Comparison of ENCODE assay signal across 8 mouse cellular contexts in the genomic region with DNA sequence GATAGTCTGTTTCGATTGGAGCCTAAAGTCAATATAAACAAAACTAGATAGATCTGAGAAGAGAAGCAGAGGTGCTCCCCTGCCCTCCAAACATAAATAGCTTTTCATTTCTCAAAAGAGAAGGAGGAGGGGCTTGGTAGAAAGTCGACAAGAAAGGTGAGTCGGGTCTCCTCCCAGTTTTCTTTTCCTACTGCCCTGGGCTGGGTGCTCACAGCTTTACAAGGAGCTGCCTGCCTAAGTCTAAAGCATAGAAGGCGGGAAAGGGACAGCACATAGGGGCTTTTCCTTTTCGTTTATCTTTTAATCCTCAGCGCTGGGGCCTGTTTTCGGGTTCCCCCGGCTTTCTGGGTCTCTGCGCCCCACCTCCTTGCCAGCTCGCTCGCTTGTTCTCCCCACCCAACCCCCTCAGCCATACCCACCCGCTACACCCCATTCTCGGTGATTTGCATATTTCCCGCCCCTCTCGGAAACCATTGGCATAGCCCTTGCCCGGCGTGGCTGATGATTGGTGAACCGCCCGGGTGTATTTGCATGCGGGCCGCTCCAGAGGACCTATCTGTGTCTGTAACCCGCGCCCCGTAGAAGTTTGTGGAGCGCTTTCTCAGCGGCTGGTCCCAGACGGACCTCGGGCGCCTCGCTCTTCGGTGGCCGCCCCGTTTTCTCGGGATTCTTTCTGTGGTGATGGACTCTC. TPM values are rescaled to one million over a fixed set of nuclear protein-coding genes. Genes with fewer than 3 reads are reported as not detected.
DNase-seq lines count a peak whose midpoint lies in the region; ATAC-seq and TF ChIP-seq lines count a peak whose summit lies in the region.

Gene Abtb2, plus strand, starts transcription at position 579 of the 691 bp plus-strand sequence.

- WGBS in intestine, postnatal 0 days = under 1% methylated on average over 34 of the region's 34 CpGs
- under 1% methylated on average over 34 of the region's 34 CpGs for WGBS in midbrain, embryonic 10.5 days

- peaks cover 6% of the 10 kb centered on the region for H3K27me3 ChIP-seq in intestine, postnatal 0 days (replicated peaks; ENCODE audit: control insufficient read depth, insufficient read depth, low read length)
- peaks cover 63% of the 10 kb centered on the region for H3K27me3 ChIP-seq in midbrain, embryonic 10.5 days (ENCODE audit: low read depth, poor library complexity, severe bottlenecking)

- peaks cover 2% of the 10 kb centered on the region; the same call in 1 of the 2 replicates for H3K4me1 ChIP-seq in intestine, postnatal 0 days (replicated peaks; ENCODE audit: control insufficient read depth, insufficient read depth, low read length)
- peaks cover 58% of the 10 kb centered on the region for H3K4me1 ChIP-seq in midbrain, embryonic 10.5 days

- intact Hi-C loops in left cerebral cortex, postnatal 36 days (cut with DNase I) = loop anchor here (2.0 to 10.0 kb wide), 3 partner anchors 46 to 439 kb away; no protein-coding TSS in a partner anchor

- H3K27ac ChIP-seq in intestine, postnatal 0 days (ENCODE audit: low read depth, low read length) = peak within 1 kb of the TSS; percentile 71
- peak within 1 kb of the TSS; percentile 86 for H3K27ac ChIP-seq in midbrain, embryonic 10.5 days (replicated peaks)

- peak within 1 kb of the TSS; percentile 98 for H3K4me2 ChIP-seq in intestine, postnatal 0 days (replicated peaks; ENCODE audit: low read depth)

- H3K36me3 ChIP-seq in intestine, postnatal 0 days (ENCODE audit: control insufficient read depth, insufficient read depth) = no peaks in the 10 kb centered on the region
- H3K36me3 ChIP-seq in midbrain, embryonic 10.5 days = no peaks in the 10 kb centered on the region

- no peak for TF ChIP-seq CTCF in intestine, postnatal 0 days (IDR thresholded peaks at IDR 0.05; ENCODE audit: low read depth)

- peak; percentile 96 for DNase-seq in adrenal gland, postnatal 10 days
- peak; percentile 91 for DNase-seq in embryo, embryonic 9.5 days (ENCODE audit: extremely low spot score)
- DNase-seq in gastrocnemius, postnatal 4 days (ENCODE audit: low spot score in 2 of 2) = peak; percentile 80 to 92
- DNase-seq in left cerebral cortex, postnatal 36 days (ENCODE audit: low spot score in 2 of 2) = peak; percentile 86
- peak; percentile 95 for DNase-seq in midbrain, embryonic 10.5 days (ENCODE audit: low spot score)
- DNase-seq in right cerebral cortex, postnatal 36 days (ENCODE audit: low spot score in 2 of 2) = peak; percentile 82 to 85
- peak; percentile 88 for DNase-seq in urinary bladder, postnatal 4 days (ENCODE audit: low spot score in 2 of 2)

- H3K9me3 ChIP-seq in intestine, postnatal 0 days (ENCODE audit: control insufficient read depth) = no peaks in the 10 kb centered on the region
- no peaks in the 10 kb centered on the region for H3K9me3 ChIP-seq in midbrain, embryonic 10.5 days (replicated peaks)

- peak within 1 kb of the TSS; percentile 48 for H3K4me3 ChIP-seq in intestine, postnatal 0 days (ENCODE audit: low read depth, low read length)
- H3K4me3 ChIP-seq in midbrain, embryonic 10.5 days = peak within 1 kb of the TSS; percentile 70

- peak within 1 kb of the TSS; percentile 55 for H3K9ac ChIP-seq in intestine, postnatal 0 days (ENCODE audit: low read depth, low read length)

- peak; percentile 93 for ATAC-seq in intestine, postnatal 0 days

RNA-seq across cellular contexts. Expression of gene Abtb2, which starts in this region (rescaled TPM):
- total RNA-seq in adrenal gland, postnatal 10 days (2021) = 10 to 100 TPM; 10.7 to 12.3 TPM
- 10 to 100 TPM; 31.8 to 36.0 TPM for total RNA-seq in gastrocnemius, postnatal 4 days (2021)
- 3.8 and 3.9 TPM in 2 replicates for polyA plus RNA-seq in intestine, postnatal 0 days (2015; fragmentation: Nextera tagmentation; extraction: Ambion mirVana)
- total RNA-seq in left cerebral cortex, postnatal 36 days (2021) = 10 to 100 TPM in 1 of 2 experiments, 1 to 10 TPM in 1; 9.0 to 11.0 TPM
- 11.5 and 14.9 TPM in 2 replicates for polyA plus RNA-seq in midbrain, embryonic 10.5 days (2016; fragmentation: Nextera tagmentation; extraction: Ambion mirVana)

Comparison
In these comparisons a context has a peak if more than half of its experiments do, and no peak if none do; other contexts are left out.
1. Peak in every context shown above with its lines: DNase-seq, ATAC-seq, H3K4me3 ChIP-seq and H3K27ac ChIP-seq.